Mouse (Mus musculus): Measurements from ENCODE around the gene Vmn2r99. TPM values are rescaled to one million over a fixed set of nuclear protein-coding genes. Genes with fewer than 3 reads are reported as not detected.

Vmn2r99 gene
- polyA plus RNA-seq (2015; fragmentation: Nextera tagmentation; extraction: Ambion mirVana), result not detected in 2 replicates

- no peak within 1 kb of the TSS for H3K27ac ChIP-seq (ENCODE audit: low read length)
- H3K4me1 ChIP-seq (ENCODE audit: insufficient read depth, low read depth, low read length), result no peaks in the 10 kb centered on the region
- no peaks in the 10 kb centered on the region for H3K9me3 ChIP-seq (ENCODE audit: low read length)
- no peak for DNase-seq (ENCODE audit: low spot score)
- TF ChIP-seq EP300 (IDR thresholded peaks at IDR 0.05) (no peak), CTCF (IDR thresholded peaks at IDR 0.05) (no peak)
- no peak within 1 kb of the TSS for H3K4me2 ChIP-seq (replicated peaks; ENCODE audit: low read depth, low read length)
- H3K27me3 ChIP-seq (replicated peaks; ENCODE audit: insufficient read depth, low read length), result no peaks in the 10 kb centered on the region
- no peak for ATAC-seq
- H3K36me3 ChIP-seq (ENCODE audit: insufficient read depth, low read length), result no peaks in the 10 kb centered on the region
- H3K4me3 ChIP-seq (ENCODE audit: low read depth, low read length), result no peak within 1 kb of the TSS
- H3K9ac ChIP-seq (replicated peaks; ENCODE audit: low read depth), result no peak within 1 kb of the TSS
Measured at GRCm38 (mm10) chr17:19361649-19362048, at the start of gene Vmn2r99. Gene Vmn2r99, plus strand, starts transcription at chr17:19361949.

DNA sequence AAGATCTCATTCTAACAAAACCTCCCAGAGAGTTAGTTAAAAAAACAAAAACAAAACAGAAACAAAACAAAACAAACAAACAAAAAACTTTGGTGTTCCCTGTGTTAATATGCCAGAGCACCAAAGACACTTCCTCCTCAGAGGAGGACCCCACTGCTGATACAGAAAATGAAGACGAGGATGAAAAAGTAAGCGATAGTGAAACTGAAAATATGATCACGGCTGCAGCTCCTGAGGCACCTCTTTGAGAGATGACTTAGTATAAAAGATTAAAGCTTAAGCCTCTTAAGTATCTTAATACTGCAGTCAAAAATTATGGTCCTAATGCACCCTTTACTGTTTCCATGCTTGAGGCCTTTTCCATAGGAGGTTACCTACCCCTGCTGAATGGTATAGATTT lies 75.9 kb downstream of the Vmn2r99 start:
- Histone ChIP-seq H3K4me2 (replicated peaks; ENCODE audit: low read depth, low read length) (no peak overlapping the region), H3K27me3 (replicated peaks; ENCODE audit: insufficient read depth, low read length) (no peaks in the 10 kb centered on the region), H3K4me3 (ENCODE audit: low read depth, low read length) (no peak overlapping the region), H3K9ac (replicated peaks; ENCODE audit: low read depth) (no peak overlapping the region), H3K36me3 (ENCODE audit: insufficient read depth, low read length) (no peaks in the 10 kb centered on the region), H3K27ac (ENCODE audit: low read length) (no peak overlapping the region), H3K4me1 (ENCODE audit: insufficient read depth, low read depth, low read length) (no peaks in the 10 kb centered on the region), H3K9me3 (ENCODE audit: low read length) (no peaks in the 10 kb centered on the region)
- no peak for TF ChIP-seq CTCF (IDR thresholded peaks at IDR 0.05)
- TF ChIP-seq EP300 (IDR thresholded peaks at IDR 0.05), result no peak
- DNase-seq (ENCODE audit: low spot score) (no peak), ATAC-seq (no peak)
- 86% methylated on average over 3 of the region's 3 CpGs for WGBS

DNA sequence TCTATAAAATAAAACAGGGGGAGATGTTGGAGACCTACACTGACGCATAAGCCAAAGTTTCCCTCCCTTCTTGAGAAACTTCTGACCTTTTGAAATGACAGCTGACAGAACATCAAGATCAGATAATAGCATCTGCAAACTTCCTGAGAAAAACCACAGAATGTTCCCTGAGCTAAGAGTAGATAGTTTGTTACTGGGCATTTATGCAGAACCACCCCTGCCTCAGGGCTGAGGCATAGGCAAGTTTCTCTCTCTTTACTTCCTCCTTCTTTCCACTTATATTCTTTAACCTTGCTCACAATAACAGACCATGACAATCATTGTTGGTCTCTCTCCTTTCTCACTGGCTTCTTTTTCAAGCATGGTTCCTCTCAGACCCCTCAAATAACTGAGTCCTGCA lies 83.2 kb downstream of the Vmn2r99 start:
- H3K27ac ChIP-seq (ENCODE audit: low read length), result no peak overlapping the region
- no peaks in the 10 kb centered on the region for H3K9me3 ChIP-seq (ENCODE audit: low read length)
- DNase-seq (ENCODE audit: low spot score), result no peak
- H3K27me3 ChIP-seq (replicated peaks; ENCODE audit: insufficient read depth, low read length), result no peaks in the 10 kb centered on the region
- no peak overlapping the region for H3K9ac ChIP-seq (replicated peaks; ENCODE audit: low read depth)
- TF ChIP-seq CTCF (IDR thresholded peaks at IDR 0.05), result no peak
- no peaks in the 10 kb centered on the region for H3K36me3 ChIP-seq (ENCODE audit: insufficient read depth, low read length)
- no peak for ATAC-seq
- no peak overlapping the region for H3K4me3 ChIP-seq (ENCODE audit: low read depth, low read length)
- H3K4me2 ChIP-seq (replicated peaks; ENCODE audit: low read depth, low read length), result no peak overlapping the region
- WGBS, result 85% methylated on average over 1 of the region's 1 CpGs
- no peaks in the 10 kb centered on the region for H3K4me1 ChIP-seq (ENCODE audit: insufficient read depth, low read depth, low read length)

Other genes starting within 250 kb of the Vmn2r99 start
- not detected in 2 replicates for gene Vmn2r100, start 142.8 kb downstream of the Vmn2r99 start, polyA plus RNA-seq (2015; fragmentation: Nextera tagmentation; extraction: Ambion mirVana)
- gene Vmn2r101, start 215.3 kb downstream of the Vmn2r99 start, polyA plus RNA-seq (2015; fragmentation: Nextera tagmentation; extraction: Ambion mirVana), result not detected in 2 replicates